Mouse (Mus musculus): ENCODE measurements around the gene Klc3.

GRCm38 (mm10) chr7:19436276-19436675 is 32.4 kb upstream of the Klc3 start:
- TF ChIP-seq CTCF (IDR thresholded peaks at IDR 0.05; ENCODE audit: extremely low read depth, insufficient read depth, insufficient read length, insufficient replicate concordance) = no peak
- no peak for TF ChIP-seq POLR2A (IDR thresholded peaks at IDR 0.05; ENCODE audit: low read depth, low read length)
